Mouse (Mus musculus) megakaryocyte-erythroid progenitor cell, adult 5-6 weeks (primary cell): ENCODE measurements at regions not wholly inside any gene's neighbourhood (a gene's known extent, or its start where the extent isn't known, plus 50 kb on each side); places are given as distances from the start of the nearest gene placed in this dataset.

Experiments
- ATAC-seq: replicated peaks from 2 replicates; pipeline ENCODE4 v1.8.0; 2016; ENCODE audit warnings: mild to moderate bottlenecking, inconsistent platforms; ENCODE audit not compliant: severe bottlenecking, poor library complexity, low FRiP score, low TSS enrichment

- ATAC-seq: no peak
Measured at GRCm38 (mm10) chr5:126268592-126268991, 737.0 kb downstream of the Tmem132b start.

- no peak for ATAC-seq
Measured at GRCm38 (mm10) chr5:126274316-126274715, 742.7 kb downstream of the Tmem132b start.

GRCm38 (mm10) chr5:126281057-126281728 is 749.6 kb downstream of the Tmem132b start:
- ATAC-seq: no peak

- ATAC-seq: no peak
Measured at GRCm38 (mm10) chr5:126281782-126282181, 750.2 kb downstream of the Tmem132b start.

- ATAC-seq: no peak
Measured at GRCm38 (mm10) chr5:126324847-126325246, 793.3 kb downstream of the Tmem132b start.

- no peak for ATAC-seq
Measured at GRCm38 (mm10) chr5:126328276-126328675, 796.7 kb downstream of the Tmem132b start.

GRCm38 (mm10) chr5:126335091-126335490 is 803.5 kb downstream of the Tmem132b start:
- ATAC-seq: no peak

- ATAC-seq: no peak
Measured at GRCm38 (mm10) chr5:126335553-126336520, 804.3 kb downstream of the Tmem132b start.

- no peak for ATAC-seq
Measured at GRCm38 (mm10) chr5:126337884-126338283, 806.3 kb downstream of the Tmem132b start.

- ATAC-seq: no peak
Measured at GRCm38 (mm10) chr5:126343570-126343969, 812.0 kb downstream of the Tmem132b start.

GRCm38 (mm10) chr5:126350936-126351335 is 819.4 kb downstream of the Tmem132b start:
- ATAC-seq: no peak

GRCm38 (mm10) chr5:126369436-126369835 is 837.9 kb downstream of the Tmem132b start:
- no peak for ATAC-seq

GRCm38 (mm10) chr5:126392306-126392705 is 849.3 kb upstream of the Tmem132c start:
- ATAC-seq: no peak

GRCm38 (mm10) chr5:126395331-126395730 is 846.3 kb upstream of the Tmem132c start:
- ATAC-seq: no peak

- 0 out of 2 replicates have a peak, but pooled peaks have one; percentile 34 for ATAC-seq
Measured at GRCm38 (mm10) chr5:126431748-126432147, 809.9 kb upstream of the Tmem132c start.

GRCm38 (mm10) chr5:126438696-126439095 is 802.9 kb upstream of the Tmem132c start:
- ATAC-seq: no peak

- ATAC-seq: no peak
Measured at GRCm38 (mm10) chr5:126440516-126440915, 801.1 kb upstream of the Tmem132c start.

- ATAC-seq: no peak
Measured at GRCm38 (mm10) chr5:126475761-126476160, 765.8 kb upstream of the Tmem132c start.

- ATAC-seq: no peak
Measured at GRCm38 (mm10) chr5:126522076-126522475, 719.5 kb upstream of the Tmem132c start.

GRCm38 (mm10) chr5:126525863-126526262 is 715.7 kb upstream of the Tmem132c start:
- ATAC-seq: no peak
